Mouse (Mus musculus): ENCODE results near the gene Iqce.

Gene Iqce

DNA sequence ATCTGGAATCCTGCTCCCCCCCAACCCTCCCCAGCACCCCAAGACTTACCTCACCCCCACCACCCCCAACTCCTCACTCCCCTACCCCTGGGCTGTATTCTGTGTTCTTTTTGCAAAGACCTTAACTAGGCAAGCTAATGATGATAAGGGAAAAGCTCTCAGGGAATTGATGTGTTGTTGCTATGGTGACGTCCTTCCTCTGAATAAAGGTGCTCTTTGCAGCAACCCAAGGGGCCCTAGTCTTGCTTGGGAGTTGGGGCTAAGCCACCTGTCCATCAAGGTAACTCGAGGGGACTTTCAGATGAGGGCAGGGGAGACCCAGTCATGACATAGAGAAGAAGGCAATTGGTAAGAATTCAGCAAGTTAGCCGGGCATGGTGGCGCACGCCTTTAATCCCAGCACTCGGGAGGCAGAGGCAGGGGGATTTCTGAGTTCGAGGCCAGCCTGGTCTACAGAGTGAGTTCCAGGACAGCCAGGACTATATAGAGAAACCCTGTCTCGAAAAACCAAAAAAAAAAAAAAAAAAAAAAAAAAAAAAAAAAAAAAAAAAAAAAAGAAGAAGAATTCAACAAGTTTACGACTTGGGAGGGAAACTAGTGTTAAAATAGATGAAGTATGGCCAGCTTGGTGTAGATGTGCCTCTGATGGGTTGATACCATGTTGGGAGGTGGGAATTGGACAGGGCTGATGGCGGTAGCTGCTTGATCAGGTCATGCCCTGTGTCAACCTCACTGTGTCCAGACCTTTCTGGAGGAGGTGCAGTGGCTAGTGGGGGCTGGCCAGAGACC lies 86.7 kb downstream of the Iqce start:
- no peak for ATAC-seq (ENCODE audit: low TSS enrichment)

GRCm38 (mm10) chr5:140614837-140615236 lies 87.3 kb downstream of the Iqce start:
- no peak for ATAC-seq (ENCODE audit: low TSS enrichment)

- ATAC-seq (ENCODE audit: low TSS enrichment): no peak
Observed at GRCm38 (mm10) chr5:140614141-140614540, 88.0 kb downstream of the Iqce start.

- ATAC-seq (ENCODE audit: low TSS enrichment): no peak
Observed at GRCm38 (mm10) chr5:140612191-140612590, 90.0 kb downstream of the Iqce start.
